In the genomic region with DNA sequence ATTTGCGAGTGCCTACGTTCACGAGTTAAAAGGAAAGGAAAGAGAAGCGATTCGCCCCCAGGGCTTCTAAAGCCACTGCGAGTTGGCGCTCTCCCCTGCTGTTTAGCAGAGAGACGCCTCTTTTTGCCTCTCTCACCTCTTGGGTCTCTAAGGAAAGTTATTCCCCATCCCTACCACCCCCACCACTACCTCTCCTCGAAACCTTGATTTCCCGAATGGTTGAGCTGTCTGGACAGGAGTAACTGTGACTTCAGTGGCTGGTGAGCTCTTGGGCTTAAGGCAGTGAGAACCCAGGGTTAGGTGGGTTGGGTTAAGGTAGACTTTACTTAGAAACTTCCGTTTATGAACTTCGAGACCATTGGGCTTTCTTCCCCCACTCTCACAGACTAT, we compare ENCODE assay signal across 8 mouse cellular contexts. TPM values are rescaled to one million over a fixed set of nuclear protein-coding genes. Genes with fewer than 3 reads are reported as not detected.
DNase-seq lines count a peak whose midpoint lies in the region; ATAC-seq and TF ChIP-seq lines count a peak whose summit lies in the region.

No protein-coding gene starts in this region.

- intact Hi-C loops in left cerebral cortex, adult 2 months (cut with DNase I), result loop anchor here (5.0 kb wide), 2 partner anchors 98 to 232 kb away; a partner anchor contains a TSS
- intact Hi-C loops in left cerebral cortex, postnatal 36 days (cut with DNase I), result loop anchor here (5.0 kb wide), 1 partner anchor 217 kb away; no protein-coding TSS in a partner anchor

- 1% methylated on average over 12 of the region's 12 CpGs for WGBS in embryonic facial prominence, embryonic 11.5 days
- WGBS in intestine, embryonic 16.5 days, result under 1% methylated on average over 12 of the region's 12 CpGs
- WGBS in neural tube, embryonic 12.5 days, result 2% methylated on average over 12 of the region's 12 CpGs

- H3K9ac ChIP-seq in embryonic facial prominence, embryonic 11.5 days (replicated peaks; ENCODE audit: low read length), result peak overlapping the region; percentile 86
- H3K9ac ChIP-seq in intestine, embryonic 16.5 days (ENCODE audit: low read depth, low read length), result peak overlapping the region; percentile 77
- H3K9ac ChIP-seq in neural tube, embryonic 12.5 days, result peak overlapping the region; percentile 64

- no peaks in the 10 kb centered on the region for H3K4me1 ChIP-seq in embryonic facial prominence, embryonic 11.5 days (ENCODE audit: control insufficient read depth, insufficient read depth, low read length)
- 0 out of 2 replicates have a peak, but pooled peaks cover 3% of the 10 kb centered on the region for H3K4me1 ChIP-seq in intestine, embryonic 16.5 days (ENCODE audit: control insufficient read depth, insufficient read depth, low read length)
- peaks cover 6% of the 10 kb centered on the region; the same call in 1 of the 2 replicates for H3K4me1 ChIP-seq in neural tube, embryonic 12.5 days

- TF ChIP-seq CTCF in left cerebral cortex, adult 2 months (IDR thresholded peaks at IDR 0.05), result no peak

- H3K27me3 ChIP-seq in embryonic facial prominence, embryonic 11.5 days (ENCODE audit: control insufficient read depth, insufficient read depth, low read length), result no peaks in the 10 kb centered on the region
- no peaks in the 10 kb centered on the region for H3K27me3 ChIP-seq in intestine, embryonic 16.5 days (replicated peaks; ENCODE audit: control insufficient read depth, insufficient read depth, low read length)
- H3K27me3 ChIP-seq in neural tube, embryonic 12.5 days (replicated peaks), result no peaks in the 10 kb centered on the region

- DNase-seq in left cerebral cortex, adult 2 months (ENCODE audit: extremely low spot score in 1 of 2, low spot score in 2 of 2), result peak in 1 of 2 experiments; percentile 13
- DNase-seq in left cerebral cortex, postnatal 36 days (ENCODE audit: low spot score in 2 of 2), result no peak
- no peak for DNase-seq in embryonic facial prominence, embryonic 11.5 days (ENCODE audit: low spot score)
- no peak for DNase-seq in cerebellum, postnatal 10 days
- DNase-seq in right cerebral cortex, postnatal 10 days (ENCODE audit: low spot score in 2 of 2), result no peak
- no peak for DNase-seq in urinary bladder, postnatal 4 days (ENCODE audit: low spot score in 2 of 2)

- peak overlapping the region; percentile 86 for H3K27ac ChIP-seq in left cerebral cortex, adult 2 months
- no peak overlapping the region for H3K27ac ChIP-seq in embryonic facial prominence, embryonic 11.5 days (replicated peaks; ENCODE audit: low read depth, low read length)
- no peak overlapping the region for H3K27ac ChIP-seq in intestine, embryonic 16.5 days (ENCODE audit: low read length)
- H3K27ac ChIP-seq in neural tube, embryonic 12.5 days, result no peak overlapping the region

- peak overlapping the region; percentile 97 for H3K4me3 ChIP-seq in left cerebral cortex, adult 2 months
- H3K4me3 ChIP-seq in embryonic facial prominence, embryonic 11.5 days (ENCODE audit: low read depth, low read length), result peak overlapping the region; percentile 52
- peak overlapping the region; percentile 88 for H3K4me3 ChIP-seq in intestine, embryonic 16.5 days (ENCODE audit: low read length)
- H3K4me3 ChIP-seq in neural tube, embryonic 12.5 days, result peak overlapping the region; percentile 72

- no peaks in the 10 kb centered on the region for H3K36me3 ChIP-seq in embryonic facial prominence, embryonic 11.5 days (replicated peaks; ENCODE audit: control insufficient read depth, insufficient read depth, low read depth, low read length)
- no peaks in the 10 kb centered on the region for H3K36me3 ChIP-seq in intestine, embryonic 16.5 days (ENCODE audit: control insufficient read depth, insufficient read depth, low read length)
- no peaks in the 10 kb centered on the region for H3K36me3 ChIP-seq in neural tube, embryonic 12.5 days

- no peaks in the 10 kb centered on the region for H3K9me3 ChIP-seq in embryonic facial prominence, embryonic 11.5 days (replicated peaks; ENCODE audit: control insufficient read depth, low read length)
- H3K9me3 ChIP-seq in intestine, embryonic 16.5 days (ENCODE audit: control insufficient read depth, low read length), result no peaks in the 10 kb centered on the region
- H3K9me3 ChIP-seq in neural tube, embryonic 12.5 days, result no peaks in the 10 kb centered on the region

- peak overlapping the region; percentile 50 for H3K4me2 ChIP-seq in embryonic facial prominence, embryonic 11.5 days (ENCODE audit: low read depth, low read length)
- peak overlapping the region; percentile 66 for H3K4me2 ChIP-seq in intestine, embryonic 16.5 days (ENCODE audit: low read depth, low read length)
- peak overlapping the region; percentile 77 for H3K4me2 ChIP-seq in neural tube, embryonic 12.5 days (replicated peaks)

- peak; percentile 11 for ATAC-seq in embryonic facial prominence, embryonic 11.5 days (replicated peaks; ENCODE audit: insufficient number of reproducible peaks, low FRiP score, low TSS enrichment, low read depth)
- peak; percentile 70 for ATAC-seq in intestine, embryonic 16.5 days
- ATAC-seq in neural tube, embryonic 12.5 days (ENCODE audit: low FRiP score, low read depth), result peak; percentile 60

RNA-seq across cellular contexts. Expression of a gene that starts 0.3 kb away (rescaled TPM):
- total RNA-seq in left cerebral cortex, adult 2 months (2021), result 10 to 100 TPM; 24.5 to 30.6 TPM
- 10 to 100 TPM; 24.6 to 29.0 TPM for total RNA-seq in left cerebral cortex, postnatal 36 days (2021)
- 151 and 158 TPM in 2 replicates for polyA plus RNA-seq in embryonic facial prominence, embryonic 11.5 days (2014; fragmentation: Nextera tagmentation; extraction: Ambion mirVana)
- 118 and 121 TPM in 2 replicates for polyA plus RNA-seq in intestine, embryonic 16.5 days (2015; fragmentation: Nextera tagmentation; extraction: Ambion mirVana)
- 104 and 106 TPM in 2 replicates for polyA plus RNA-seq in neural tube, embryonic 12.5 days (2016; fragmentation: Nextera tagmentation; extraction: Ambion mirVana)

RNA-seq across cellular contexts. Expression of a gene that starts 0.4 kb away (rescaled TPM):
- 10 to 100 TPM; 18.8 to 19.5 TPM for total RNA-seq in left cerebral cortex, adult 2 months (2021)
- 10 to 100 TPM; 16.0 to 16.4 TPM for total RNA-seq in left cerebral cortex, postnatal 36 days (2021)
- polyA plus RNA-seq in embryonic facial prominence, embryonic 11.5 days (2014; fragmentation: Nextera tagmentation; extraction: Ambion mirVana), result 56.5 and 61.5 TPM in 2 replicates
- polyA plus RNA-seq in intestine, embryonic 16.5 days (2015; fragmentation: Nextera tagmentation; extraction: Ambion mirVana), result 25.5 and 28.2 TPM in 2 replicates
- polyA plus RNA-seq in neural tube, embryonic 12.5 days (2016; fragmentation: Nextera tagmentation; extraction: Ambion mirVana), result 47.3 and 47.4 TPM in 2 replicates

Comparison
In these comparisons a context has a peak if more than half of its experiments do, and no peak if none do; other contexts are left out.
1. ATAC-seq: peak in every context shown above with its lines; median percentile 70 in intestine, embryonic 16.5 days; 60 in neural tube, embryonic 12.5 days; 11 in embryonic facial prominence, embryonic 11.5 days.